Comparison of ENCODE assay signal across 14 mouse cellular contexts in the genomic region with DNA sequence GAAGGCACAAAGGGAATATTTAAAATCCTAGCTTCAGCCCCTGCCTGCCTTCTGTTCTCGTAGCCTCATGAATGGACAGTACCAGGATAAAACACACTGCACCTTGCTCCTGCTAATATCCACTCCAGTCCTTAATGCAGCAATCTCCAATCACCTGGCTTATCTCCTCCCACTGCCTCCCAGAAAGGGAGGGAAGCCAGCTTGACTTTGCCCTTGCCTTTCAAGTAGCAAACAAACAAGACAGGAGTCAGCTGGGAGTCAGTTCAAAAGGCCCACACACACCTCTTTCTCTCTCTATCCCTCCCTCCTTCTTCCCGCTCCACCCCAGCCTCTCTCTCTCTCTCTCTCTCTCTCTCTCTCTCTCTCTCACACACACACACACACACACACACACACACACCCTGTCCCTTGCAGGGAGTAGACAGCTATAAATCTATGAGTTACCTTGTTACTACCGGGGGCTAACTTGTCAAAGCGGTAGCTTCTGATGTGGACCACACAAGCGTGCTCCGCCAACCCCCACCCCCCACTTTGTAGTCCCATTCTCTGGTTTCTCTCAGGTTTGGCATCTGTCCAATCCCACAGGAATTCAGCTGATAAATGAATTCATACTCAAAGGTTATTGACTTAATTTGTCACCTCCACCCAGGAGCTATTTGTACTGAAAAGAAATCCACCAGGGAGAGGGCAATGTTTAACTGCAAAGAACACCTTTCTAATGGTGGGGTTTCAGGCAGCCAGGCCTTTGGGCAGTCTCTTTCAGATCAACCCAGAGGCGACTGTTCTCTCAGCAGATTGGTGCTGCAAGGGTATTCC.
DNase-seq lines count a peak whose midpoint lies in the region; ATAC-seq and TF ChIP-seq lines count a peak whose summit lies in the region.
"Had no signal": no experiment of that assay in that cellular context is flagged by ENCODE, and none has a peak within 500 bp of the region (broad histone marks: within the 10 kb centered on the region; RNA-seq: fewer than 3 reads in every experiment).

No protein-coding gene starts in this region.

- no peak for TF ChIP-seq POLR2A in brain, embryonic 14.5 days (IDR thresholded peaks at IDR 0.05; ENCODE audit: borderline replicate concordance, extremely low read depth, insufficient read depth, insufficient read length, poor library complexity, severe bottlenecking)

- 0 out of 2 replicates have a peak, but pooled peaks cover 2% of the 10 kb centered on the region for H3K27me3 ChIP-seq in limb, embryonic 11.5 days (ENCODE audit: control insufficient read depth, insufficient read depth, low read length)
- peaks cover 96% of the 10 kb centered on the region for H3K27me3 ChIP-seq in limb, embryonic 10.5 days (ENCODE audit: low read depth, poor library complexity, severe bottlenecking)
- H3K27me3 ChIP-seq in kidney, embryonic 14.5 days (ENCODE audit: control insufficient read depth, insufficient read depth, low read length): peaks cover 6% of the 10 kb centered on the region

- no peak overlapping the region for H3K27ac ChIP-seq in limb, embryonic 11.5 days (replicated peaks; ENCODE audit: low read depth, low read length)
- H3K27ac ChIP-seq in limb, embryonic 10.5 days: no peak overlapping the region
- no peak overlapping the region for H3K27ac ChIP-seq in kidney, embryonic 14.5 days (ENCODE audit: low read depth, low read length)
- H3K27ac ChIP-seq: embryonic facial prominence, embryonic 13.5 days had no signal

- no peaks in the 10 kb centered on the region for H3K36me3 ChIP-seq in limb, embryonic 11.5 days (ENCODE audit: control insufficient read depth, insufficient read depth, low read length)
- H3K36me3 ChIP-seq in limb, embryonic 10.5 days: no peaks in the 10 kb centered on the region
- no peaks in the 10 kb centered on the region for H3K36me3 ChIP-seq in kidney, embryonic 14.5 days (ENCODE audit: control insufficient read depth, insufficient read depth, low read length)
- H3K36me3 ChIP-seq: embryonic facial prominence, embryonic 13.5 days; G1E had no signal

- WGBS in limb, embryonic 11.5 days: 43% methylated on average over 7 of the region's 7 CpGs
- WGBS in limb, embryonic 10.5 days: 46% methylated on average over 6 of the region's 7 CpGs
- WGBS in kidney, embryonic 14.5 days: 38% methylated on average over 6 of the region's 7 CpGs

- no peaks in the 10 kb centered on the region for H3K9me3 ChIP-seq in limb, embryonic 11.5 days (ENCODE audit: control insufficient read depth, low read length)
- no peaks in the 10 kb centered on the region for H3K9me3 ChIP-seq in limb, embryonic 10.5 days (replicated peaks)
- no peaks in the 10 kb centered on the region for H3K9me3 ChIP-seq in kidney, embryonic 14.5 days (ENCODE audit: control insufficient read depth, low read length)
- H3K9me3 ChIP-seq: embryonic facial prominence, embryonic 13.5 days; G1E had no signal

- DNase-seq in limb, embryonic 11.5 days (ENCODE audit: low spot score): peak; percentile 22
- DNase-seq in limb, embryonic 10.5 days (ENCODE audit: low spot score): no peak
- DNase-seq in brain, embryonic 14.5 days (ENCODE audit: low read depth): peak; percentile 55
- DNase-seq in lung, postnatal 10 days: peak; percentile 32
- no peak for DNase-seq in spleen, postnatal 14 days (ENCODE audit: low spot score in 2 of 2)
- DNase-seq in cerebellum, adult 11 months: no peak
- DNase-seq: cerebellum, postnatal 14 days; gastrocnemius, postnatal 25 days; heart, postnatal 36 days had no signal

- no peak overlapping the region for H3K4me3 ChIP-seq in limb, embryonic 11.5 days (ENCODE audit: low read depth, low read length)
- no peak overlapping the region for H3K4me3 ChIP-seq in limb, embryonic 10.5 days
- no peak overlapping the region for H3K4me3 ChIP-seq in kidney, embryonic 14.5 days (ENCODE audit: low read length)
- H3K4me3 ChIP-seq: embryonic facial prominence, embryonic 13.5 days had no signal

- no peak for ATAC-seq in limb, embryonic 11.5 days (ENCODE audit: insufficient number of reproducible peaks, low FRiP score, low TSS enrichment, low read depth)
- peak; percentile 62 for ATAC-seq in kidney, embryonic 14.5 days (ENCODE audit: low FRiP score, low TSS enrichment)
- no peak for ATAC-seq in erythroid progenitor cell, adult 5-6 weeks (replicated peaks; ENCODE audit: low FRiP score, poor library complexity, severe bottlenecking)
- ATAC-seq: forebrain, embryonic 16.5 days had no signal

- H3K4me1 ChIP-seq in limb, embryonic 11.5 days (ENCODE audit: control insufficient read depth, insufficient read depth, low read length): no peaks in the 10 kb centered on the region
- peaks cover 9% of the 10 kb centered on the region for H3K4me1 ChIP-seq in limb, embryonic 10.5 days
- no peaks in the 10 kb centered on the region for H3K4me1 ChIP-seq in kidney, embryonic 14.5 days (ENCODE audit: control insufficient read depth, insufficient read depth, low read length)
- H3K4me1 ChIP-seq: embryonic facial prominence, embryonic 13.5 days had no signal

- H3K4me2 ChIP-seq in limb, embryonic 11.5 days (ENCODE audit: low read depth, severe bottlenecking): no peak overlapping the region
- no peak overlapping the region for H3K4me2 ChIP-seq in kidney, embryonic 14.5 days (replicated peaks; ENCODE audit: low read depth, low read length)
- H3K4me2 ChIP-seq: embryonic facial prominence, embryonic 13.5 days had no signal

- no peak overlapping the region for H3K9ac ChIP-seq in limb, embryonic 11.5 days (ENCODE audit: low read length)
- no peak overlapping the region for H3K9ac ChIP-seq in kidney, embryonic 14.5 days (ENCODE audit: low read depth, low read length)
- H3K9ac ChIP-seq: embryonic facial prominence, embryonic 13.5 days had no signal

- no peak for TF ChIP-seq CTCF in brain, embryonic 14.5 days (IDR thresholded peaks at IDR 0.05; ENCODE audit: borderline replicate concordance, extremely low read depth, insufficient read depth, insufficient read length)

Comparison
In these comparisons a context has a peak if more than half of its experiments do, and no peak if none do; other contexts are left out.
1. DNase-seq: peak in limb, embryonic 11.5 days (single experiment), brain, embryonic 14.5 days (single experiment) and lung, postnatal 10 days (single experiment); none in limb, embryonic 10.5 days (single experiment), spleen, postnatal 14 days (0 of 2) and cerebellum, adult 11 months (single experiment).